Mouse (Mus musculus): ENCODE data around the gene Inpp5b.

DNA sequence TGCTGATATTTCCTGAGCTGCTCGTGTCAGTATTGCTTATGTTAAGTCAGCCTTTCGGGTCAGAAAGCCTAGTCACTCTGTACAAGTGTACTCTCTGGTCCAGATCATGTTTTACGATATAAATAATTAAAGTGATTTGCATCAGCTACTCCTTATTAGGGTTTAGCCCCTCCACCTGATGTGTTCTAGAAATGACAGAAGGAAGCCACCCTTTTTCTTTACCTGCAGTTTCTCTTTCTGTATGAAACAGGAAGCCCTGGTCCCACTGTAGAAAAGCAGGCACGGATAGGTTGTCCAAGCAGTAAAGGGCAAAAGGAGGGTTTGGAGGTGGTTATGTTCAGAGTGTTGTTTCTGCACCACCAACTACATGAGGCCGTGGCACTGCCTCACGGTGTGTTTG lies 61.8 kb downstream of the Inpp5b start:
- TF ChIP-seq CTCF (IDR thresholded peaks at IDR 0.05; ENCODE audit: control insufficient read depth, insufficient read depth, insufficient replicate concordance, low read depth, low read length) (no peak), POLR2A (IDR thresholded peaks at IDR 0.05; ENCODE audit: control insufficient read depth, low read depth, low read length) (no peak)

Data from testis, adult 2 months (tissue).